Mouse (Mus musculus): ENCODE results near the gene Parvb.

Gene Parvb

GRCm38 (mm10) chr15:84231721-84232561 is at the start of gene Parvb:
Gene Parvb (plus strand): TSS chr15:84232043.
- DNase-seq (ENCODE audit: low spot score in 2 of 2) = peak in 1 of 2 experiments; percentile 62

GRCm38 (mm10) chr15:84183967-84184366 is 47.9 kb upstream of the Parvb start:
- no peak for DNase-seq (ENCODE audit: low spot score in 2 of 2)

DNA sequence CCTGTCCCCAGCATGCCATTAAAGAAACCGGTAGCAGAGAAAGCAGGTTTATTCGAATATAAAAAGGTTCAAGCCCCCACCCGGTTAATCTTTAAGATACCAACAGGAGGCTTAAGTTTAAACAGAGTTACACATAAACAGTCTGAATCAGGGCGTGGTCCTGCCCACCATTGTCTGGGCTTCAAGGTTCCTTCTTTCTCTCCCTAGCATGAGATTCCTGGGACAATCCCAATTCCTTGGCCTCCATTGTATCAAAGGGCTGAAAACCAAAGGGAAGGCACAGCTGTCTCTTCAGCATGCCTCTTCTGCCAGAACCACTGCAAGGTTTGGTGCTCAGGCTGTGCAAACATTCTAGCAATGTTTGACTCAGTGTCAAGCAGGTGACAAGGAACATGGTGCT is 45.6 kb upstream of the Parvb start:
- DNase-seq (ENCODE audit: low spot score in 2 of 2) = no peak

DNA sequence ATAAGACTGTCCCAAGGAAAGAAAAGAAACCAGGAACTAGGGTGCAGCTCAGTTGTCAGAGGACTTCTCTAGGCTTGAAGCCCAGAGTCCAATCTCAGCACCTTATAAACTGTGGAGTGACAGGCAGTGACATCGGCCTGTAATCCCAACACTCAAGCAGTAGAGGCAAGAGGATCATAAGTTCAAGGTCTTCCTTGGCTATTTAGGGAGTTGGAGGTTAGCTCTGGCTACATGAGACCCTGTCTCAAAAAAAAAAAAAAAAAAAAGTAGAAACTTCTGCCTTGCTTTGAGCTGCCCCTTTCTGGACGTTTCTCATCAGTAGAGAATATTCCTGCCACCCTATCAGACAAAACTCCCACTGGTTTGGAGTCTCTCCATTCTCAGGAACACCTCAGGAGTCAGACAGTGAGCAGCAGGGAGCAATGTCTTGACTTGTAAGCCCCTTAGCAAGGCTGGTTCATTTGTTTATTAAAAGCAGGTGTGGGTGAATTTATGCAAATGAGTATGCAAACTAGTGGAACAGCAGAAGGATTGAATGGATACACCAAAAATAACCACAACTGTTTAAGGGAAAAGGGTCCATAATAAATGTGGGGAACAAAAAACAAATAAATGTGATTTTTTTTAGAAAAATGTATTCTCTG is 42.8 kb upstream of the Parvb start:
- DNase-seq (ENCODE audit: low spot score in 2 of 2) = no peak

GRCm38 (mm10) chr15:84189881-84190280 is 42.0 kb upstream of the Parvb start:
- DNase-seq (ENCODE audit: low spot score in 2 of 2) = no peak

GRCm38 (mm10) chr15:84191724-84192057 is 40.2 kb upstream of the Parvb start:
- DNase-seq (ENCODE audit: low spot score in 2 of 2) = no peak

- DNase-seq (ENCODE audit: low spot score in 2 of 2) = peak; percentile 87 to 94
Observed at GRCm38 (mm10) chr15:84192058-84192791, 39.6 kb upstream of the Parvb start, which contains the start of gene Samm50. Gene Samm50 (plus strand): TSS chr15:84192241.

DNA sequence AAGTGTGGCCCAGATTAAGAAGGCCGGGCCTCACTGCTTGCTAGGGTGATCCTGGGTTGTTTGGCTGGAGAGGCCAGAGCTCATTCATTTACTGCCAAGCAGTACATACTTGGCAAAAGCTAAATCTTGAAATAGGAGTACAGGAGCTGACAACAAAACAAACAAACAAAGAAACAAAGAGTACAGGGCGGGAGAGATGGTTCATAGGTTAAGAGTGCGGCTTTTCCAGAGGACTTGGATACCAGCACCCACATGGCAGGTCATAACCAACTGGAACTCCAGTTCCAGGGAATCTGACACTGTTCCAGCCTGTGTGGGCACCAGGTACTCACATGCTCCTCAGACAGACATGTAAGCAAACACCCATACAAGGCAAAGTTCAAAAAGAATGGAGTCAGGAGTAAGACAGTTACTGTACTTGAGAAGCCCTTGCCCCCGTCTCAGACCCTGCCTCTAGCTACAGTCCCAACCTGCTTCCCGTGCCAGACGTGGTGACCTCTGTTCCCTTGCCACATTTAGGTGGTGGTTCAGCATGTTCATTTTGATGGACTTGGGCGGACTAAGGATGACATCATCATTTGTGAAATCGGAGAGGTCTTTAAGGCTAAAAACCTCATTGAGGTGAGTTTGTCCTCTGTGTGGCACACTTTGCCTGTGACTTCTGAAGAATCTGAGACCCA is 35.2 kb upstream of the Parvb start:
- no peak for DNase-seq (ENCODE audit: low spot score in 2 of 2)

- DNase-seq (ENCODE audit: low spot score in 2 of 2) = no peak
Observed at GRCm38 (mm10) chr15:84207327-84207726, 24.5 kb upstream of the Parvb start.

GRCm38 (mm10) chr15:84209517-84210412 is 22.1 kb upstream of the Parvb start:
- no peak for DNase-seq (ENCODE audit: low spot score in 2 of 2)

- DNase-seq (ENCODE audit: low spot score in 2 of 2) = no peak
Observed at GRCm38 (mm10) chr15:84210461-84210860, 21.4 kb upstream of the Parvb start.

DNA sequence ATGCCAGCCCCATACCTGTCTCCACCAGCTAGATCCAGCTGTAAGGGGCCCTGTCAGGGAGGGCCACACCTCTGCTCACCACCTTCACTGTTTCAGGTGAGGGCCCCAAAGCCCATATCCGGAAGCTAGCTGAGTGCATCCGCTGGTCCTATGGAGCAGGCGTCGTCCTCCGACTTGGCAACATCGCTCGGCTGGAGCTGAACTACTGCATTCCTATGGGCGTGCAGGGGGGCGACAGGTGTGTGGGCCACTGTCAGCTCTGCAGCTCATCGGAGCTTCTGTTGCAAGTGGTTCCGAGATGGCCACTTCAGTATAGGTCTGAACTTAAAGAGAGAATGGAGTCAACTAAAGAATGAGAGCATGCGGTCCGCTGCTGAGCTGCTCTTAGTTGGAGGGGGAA is 20.9 kb upstream of the Parvb start:
- DNase-seq (ENCODE audit: low spot score in 2 of 2) = no peak

GRCm38 (mm10) chr15:84211564-84211963 is 20.3 kb upstream of the Parvb start:
- no peak for DNase-seq (ENCODE audit: low spot score in 2 of 2)

DNA sequence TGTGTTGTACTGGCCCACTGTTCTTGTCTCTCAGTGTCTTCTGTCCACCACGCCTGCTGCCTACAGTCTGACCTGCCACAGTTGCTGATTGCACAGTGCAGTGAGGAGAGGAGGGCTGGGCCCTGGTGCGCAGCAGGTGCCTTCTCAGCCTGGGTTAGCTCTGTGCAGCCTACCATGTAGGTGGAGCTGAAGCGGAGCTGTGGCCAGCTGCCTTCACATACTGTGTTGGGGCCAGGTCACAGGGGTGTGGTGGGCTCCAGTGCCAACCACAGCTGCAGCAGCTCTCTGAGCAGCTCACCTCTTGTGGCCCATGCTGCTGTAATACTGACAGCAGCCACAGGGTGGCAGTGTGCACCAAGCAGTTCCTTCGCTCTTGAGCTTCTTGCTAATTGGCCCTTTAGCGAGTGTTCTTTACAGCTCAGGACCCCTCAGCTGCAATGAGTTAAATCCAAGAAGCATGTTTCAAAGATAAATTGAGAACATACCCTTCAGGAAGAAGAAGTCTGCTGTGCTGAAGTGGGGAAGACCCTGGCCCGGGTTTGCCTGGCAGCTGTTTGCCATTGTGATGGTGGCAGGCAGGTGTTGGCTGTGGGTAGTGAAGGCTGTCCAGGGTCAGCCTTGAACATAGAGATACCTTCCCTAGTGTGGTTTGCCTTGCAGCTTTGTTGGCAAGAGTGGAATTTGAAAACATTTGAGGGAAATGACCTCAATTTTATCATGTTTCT is 19.6 kb upstream of the Parvb start:
- DNase-seq (ENCODE audit: low spot score in 2 of 2) = peak in 1 of 2 experiments; percentile 90

GRCm38 (mm10) chr15:84212756-84213105 is 19.1 kb upstream of the Parvb start:
- no peak for DNase-seq (ENCODE audit: low spot score in 2 of 2)

DNA sequence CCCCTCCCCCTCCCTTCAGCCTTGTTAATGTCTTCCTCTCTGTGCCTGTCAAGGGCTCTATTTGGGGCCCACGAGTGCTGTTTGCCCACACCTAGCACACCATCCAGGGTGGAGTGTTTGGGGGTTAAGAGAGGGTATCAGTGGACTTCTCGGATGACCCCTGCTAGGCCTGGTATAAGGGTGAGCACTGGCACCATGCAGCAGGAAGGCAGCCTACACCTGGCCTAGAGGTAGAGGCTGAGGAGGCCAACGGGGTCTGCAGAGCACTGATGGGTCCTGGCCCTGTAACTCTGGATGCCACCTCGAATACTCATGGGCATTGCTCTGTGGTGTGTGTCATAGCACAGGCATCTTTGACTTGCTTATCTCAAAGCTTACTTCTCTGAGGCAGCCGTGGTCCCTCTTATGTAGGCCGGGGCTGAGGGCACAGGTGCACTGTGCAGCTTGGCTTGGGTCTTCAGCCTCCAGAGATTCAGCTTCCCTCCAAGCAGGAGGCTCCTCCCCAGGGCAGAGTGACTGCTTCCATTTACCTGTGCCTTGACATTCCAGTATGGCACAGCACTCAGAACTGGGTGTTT is 18.6 kb upstream of the Parvb start:
- no peak for DNase-seq (ENCODE audit: low spot score in 2 of 2)

DNA sequence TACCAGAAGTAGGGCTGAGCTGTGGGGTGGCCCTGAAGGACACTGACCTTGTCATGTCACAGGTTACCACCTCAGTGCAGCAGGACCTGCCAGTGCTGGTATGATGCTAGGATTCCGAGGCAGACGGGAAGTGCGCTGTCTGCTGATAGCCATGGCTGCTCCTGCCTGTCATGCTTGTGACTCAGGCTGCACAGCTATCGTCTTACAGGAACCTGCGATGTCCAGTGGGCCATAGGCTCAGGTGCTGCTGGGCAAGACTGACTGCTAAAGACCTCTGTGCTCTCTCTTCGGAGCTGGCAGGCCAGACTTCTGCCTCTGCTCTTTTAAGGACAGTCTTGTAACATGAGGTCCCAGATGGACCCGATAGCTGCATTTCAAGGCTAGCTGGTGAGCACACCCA is 17.4 kb upstream of the Parvb start:
- no peak for DNase-seq (ENCODE audit: low spot score in 2 of 2)

- no peak for DNase-seq (ENCODE audit: low spot score in 2 of 2)
Observed at GRCm38 (mm10) chr15:84215273-84215672, 16.6 kb upstream of the Parvb start.

GRCm38 (mm10) chr15:84216026-84216425 is 15.8 kb upstream of the Parvb start:
- no peak for DNase-seq (ENCODE audit: low spot score in 2 of 2)

DNA sequence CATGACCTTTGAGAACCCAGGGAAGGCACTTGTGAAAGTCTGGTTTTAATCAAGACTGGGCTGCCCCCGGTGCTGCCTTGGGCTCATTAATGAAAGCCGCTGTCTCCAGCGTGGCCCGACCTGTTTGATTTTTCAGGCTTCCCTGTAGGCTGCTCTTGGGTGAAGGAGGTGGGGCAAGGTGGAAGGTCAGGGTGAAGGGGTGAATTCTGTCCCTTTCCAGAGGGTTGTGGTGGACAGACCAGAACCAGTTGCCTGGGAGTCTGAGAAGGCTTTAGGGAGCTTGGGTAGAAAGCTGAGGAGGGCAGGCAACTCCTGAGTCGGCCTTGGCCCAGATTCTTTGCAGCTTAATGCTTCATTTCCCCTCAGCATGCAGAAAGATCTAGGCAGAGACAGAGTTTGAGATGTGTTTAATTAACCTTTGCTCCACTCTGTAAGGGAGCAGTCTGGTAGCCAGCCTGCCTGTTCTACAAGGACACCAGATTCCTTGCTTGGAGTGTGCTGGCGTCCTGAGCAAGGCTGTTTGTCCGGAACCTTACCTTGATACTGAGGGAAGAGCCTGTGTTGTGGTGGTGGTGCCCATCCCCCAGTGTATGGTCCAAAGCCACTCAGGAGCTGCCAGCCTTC is 15.3 kb upstream of the Parvb start:
- no peak for DNase-seq (ENCODE audit: low spot score in 2 of 2)

Data from left cerebral cortex, adult 9 months (tissue).